Mouse (Mus musculus): Measurements from ENCODE around the gene Commd1.

DNA sequence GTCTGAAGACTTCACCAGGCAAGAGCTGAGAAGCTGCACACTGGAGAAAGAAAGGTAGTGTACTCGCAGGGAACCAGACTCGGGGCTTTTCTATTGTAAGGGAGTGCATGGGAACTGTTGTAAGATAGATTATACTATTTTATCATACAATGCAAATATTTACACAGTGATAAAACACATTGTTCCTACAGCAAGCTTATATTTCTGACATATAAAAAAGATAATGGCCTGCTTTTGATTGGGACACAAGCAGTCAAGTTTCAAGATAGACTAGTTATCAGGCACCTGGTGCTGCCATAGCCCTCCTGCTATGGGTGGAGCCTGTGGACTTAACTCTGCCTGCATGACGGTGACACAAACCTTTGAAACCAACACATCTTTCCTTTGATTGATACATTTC is 46.8 kb upstream of the Commd1 start:
- TF ChIP-seq ZNF384 (IDR thresholded peaks at IDR 0.05; ENCODE audit: low read depth, low read length) (no peak), CTCF (IDR thresholded peaks at IDR 0.05 in 2 of 3, conservative IDR thresholded peaks at IDR 0.05 in 1 of 3; ENCODE audit: control insufficient read depth in 1 of 3, insufficient read depth in 1 of 3, low read depth in 2 of 3, low read length in 3 of 3, poor library complexity in 1 of 3, severe bottlenecking in 1 of 3) (no peak), TCF12 (IDR thresholded peaks at IDR 0.05; ENCODE audit: low read depth, low read length) (peak; percentile 65; the same call in 1 of the 2 replicates)
